Mouse (Mus musculus) embryonic fibroblast, embryonic 13.5 days (primary cell): ENCODE data around the gene Sgsm3.
A peak's percentile ranks its signal among the peaks of the same experiment; 100 is the strongest.

Experiments
- CTCF ChIP-seq: IDR thresholded peaks from 2 replicates; pipeline ENCODE4 v1.5.1; 2011; ENCODE audit warnings: mild to moderate bottlenecking, control low read depth, low read length, moderate library complexity, borderline replicate concordance; ENCODE audit not compliant: insufficient read depth
- POLR2A ChIP-seq: IDR thresholded peaks from 2 replicates; pipeline ENCODE4 v1.6.1; 2011; ENCODE audit warnings: low read depth, mild to moderate bottlenecking, control low read depth, low read length, moderate library complexity

GRCm38 (mm10) chr15:81027378-81028173 is 50.0 kb downstream of the Sgsm3 start:
- TF ChIP-seq POLR2A (no peak), CTCF (peak; percentile 50; the same call in 1 of the 2 replicates)
